Mouse (Mus musculus) cerebellum, adult 18-20 months (tissue): ENCODE measurements around the gene Ryr3.
"Not testable (repeated sequence)": the region's sequence is repeated elsewhere in the genome, so short reads cannot be mapped to it uniquely, and the experiment has no call there.

Experiments
- DNase-seq, 2 experiments: peaks; one replicate each; pipeline ENCODE4 v3.0.0; 2021

Ryr3 gene

DNA sequence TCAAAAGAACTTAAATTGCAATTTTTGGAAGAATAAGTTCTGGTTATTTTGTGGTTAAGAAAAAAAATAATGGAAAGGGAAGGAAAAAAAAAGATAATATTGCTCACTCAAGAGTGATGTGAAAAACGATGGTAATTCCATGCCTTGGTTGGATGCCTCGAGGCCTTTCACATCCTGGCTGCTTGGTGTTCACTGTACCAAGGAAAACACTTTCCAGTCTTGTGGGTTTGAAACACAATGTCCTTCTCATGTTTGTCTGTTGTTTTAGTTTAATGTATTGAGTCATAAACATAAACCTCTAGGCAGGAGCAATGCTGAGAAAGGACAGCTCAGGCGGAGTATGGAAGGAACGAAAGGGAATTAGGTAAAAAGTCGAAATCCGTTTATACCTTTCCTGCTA, 122.8 kb downstream of the Ryr3 start:
- no peak for DNase-seq

DNA sequence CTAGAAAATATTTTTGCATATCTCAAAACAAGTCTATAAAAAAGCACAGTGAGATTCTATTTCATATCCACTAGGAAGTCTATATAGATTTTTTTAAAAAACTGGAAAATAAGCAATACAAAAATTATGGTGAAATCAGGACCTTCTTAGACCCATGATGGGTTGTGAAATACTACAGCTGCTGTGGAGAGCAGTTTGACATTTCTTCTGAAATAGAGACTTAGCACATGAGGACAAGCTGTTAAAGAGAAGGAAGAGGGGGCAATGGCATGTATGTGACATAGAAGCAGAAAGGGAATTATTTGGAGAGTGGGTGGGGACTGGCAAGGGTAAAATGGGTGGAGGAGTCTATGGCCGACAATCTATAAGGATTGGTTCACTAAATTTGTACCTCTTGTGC, 124.1 kb downstream of the Ryr3 start:
- DNase-seq = no peak

DNA sequence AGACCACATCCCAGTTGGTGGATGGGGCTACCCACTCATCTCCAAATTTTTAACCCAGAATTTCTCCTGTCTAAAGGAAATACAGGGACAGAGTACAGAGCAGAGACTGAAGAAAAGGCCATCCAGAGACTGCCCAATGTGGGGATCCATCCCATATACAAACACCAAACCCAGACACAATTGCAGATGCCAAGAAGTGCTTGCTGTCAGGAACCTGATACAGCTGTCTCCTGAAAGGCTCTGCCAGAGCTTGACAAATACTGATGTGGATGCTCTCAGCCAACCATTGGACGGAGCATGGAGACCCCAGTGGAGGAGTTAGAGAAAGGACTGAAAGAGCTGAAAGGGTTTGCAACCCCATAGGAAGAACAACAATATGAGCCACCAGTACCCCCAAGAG, 125.6 kb downstream of the Ryr3 start:
- DNase-seq = not testable (repeated sequence)

DNA sequence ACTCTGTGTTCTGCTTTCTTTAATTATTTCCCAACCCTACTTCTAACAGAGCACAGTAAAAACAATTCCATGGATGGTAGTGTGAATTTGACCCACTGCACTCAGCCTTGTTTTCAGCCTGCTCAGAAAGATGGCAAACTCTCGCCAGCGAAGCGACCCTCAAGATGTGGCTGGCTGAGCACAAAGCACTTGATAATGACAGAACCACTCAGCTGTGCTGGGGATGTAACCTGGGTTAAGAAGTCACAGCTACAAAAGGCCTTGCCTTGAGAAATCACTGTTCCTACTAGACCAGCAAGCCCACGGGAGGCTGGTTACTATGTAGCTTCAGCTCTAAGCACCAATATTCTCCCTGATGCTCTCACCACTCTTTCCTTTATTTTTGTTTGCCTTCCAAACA, 140.5 kb downstream of the Ryr3 start:
- no peak for DNase-seq

DNA sequence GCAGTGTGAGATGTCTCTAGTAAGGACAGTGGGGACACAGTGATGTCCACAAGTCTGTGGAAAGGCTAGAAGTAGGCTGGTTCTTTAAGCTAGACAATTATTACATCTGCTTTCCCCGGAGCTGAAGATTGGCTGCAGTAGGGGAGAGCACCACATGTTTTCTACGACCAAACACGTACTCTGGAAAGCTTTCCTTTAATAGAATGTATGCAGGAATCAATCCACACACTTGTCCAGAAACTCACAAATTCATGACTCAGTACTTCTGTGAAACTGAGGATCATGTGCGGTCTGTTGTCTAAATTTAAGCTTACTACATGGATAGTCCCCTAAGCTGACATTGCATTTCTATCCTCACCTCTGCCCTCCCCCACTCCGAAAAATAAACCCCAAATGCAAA, 157.5 kb downstream of the Ryr3 start:
- no peak for DNase-seq

DNA sequence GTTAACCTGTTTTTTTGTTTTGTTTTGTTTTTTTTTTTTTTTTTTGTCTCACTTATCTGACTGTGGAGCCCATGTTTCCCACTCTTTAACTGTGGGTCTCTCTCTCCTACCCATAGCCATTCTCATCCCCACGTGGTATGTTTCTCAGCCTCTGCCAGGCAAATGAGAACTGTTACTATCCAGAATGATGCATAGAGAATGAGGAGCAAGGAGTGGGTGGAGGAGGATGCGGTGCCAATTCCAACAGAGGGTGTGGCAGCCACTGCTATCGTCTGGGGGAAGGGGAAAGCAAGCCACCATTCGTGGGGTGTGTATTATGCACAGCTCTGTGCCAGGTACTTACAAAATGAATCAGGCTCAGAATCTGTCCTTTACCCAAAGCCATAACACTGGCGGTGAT, 158.0 kb downstream of the Ryr3 start:
- DNase-seq = no peak

DNA sequence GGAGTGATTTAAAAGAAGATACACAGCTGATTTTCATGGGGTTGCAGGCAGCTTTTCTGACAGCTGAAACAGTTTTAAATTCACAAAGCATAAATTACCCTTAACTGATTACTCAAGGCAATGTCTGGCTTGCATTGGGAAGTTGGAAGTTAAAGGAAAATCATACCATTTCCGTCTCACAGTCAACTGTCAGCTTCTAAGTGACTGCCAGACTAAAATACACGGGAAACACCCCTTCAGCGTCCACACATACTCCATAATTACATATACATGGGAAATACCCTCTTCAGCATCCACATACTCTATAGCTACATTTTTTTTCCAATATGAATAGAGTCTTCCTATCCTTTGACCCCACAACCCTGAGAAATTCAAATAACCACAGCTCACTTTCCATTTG, 158.8 kb downstream of the Ryr3 start:
- DNase-seq = no peak

DNA sequence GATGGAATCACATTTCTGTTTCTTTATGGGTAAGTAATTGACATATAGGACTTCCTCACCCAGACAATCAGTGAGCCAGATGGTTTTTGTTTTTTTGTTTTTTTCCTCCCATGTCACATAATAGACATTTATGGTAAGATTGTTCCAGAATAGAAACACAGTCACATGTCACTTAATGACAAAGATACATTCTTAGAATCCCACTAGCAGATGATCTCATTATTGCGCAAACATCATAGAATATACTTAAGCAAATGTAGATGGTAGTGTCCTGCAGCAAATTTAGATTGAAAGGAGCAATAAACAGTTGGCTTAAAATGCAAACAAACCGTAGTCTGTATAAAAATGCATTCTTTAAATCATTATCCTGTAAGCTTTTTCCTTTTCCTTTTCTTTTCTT, 161.3 kb downstream of the Ryr3 start:
- no peak for DNase-seq

DNA sequence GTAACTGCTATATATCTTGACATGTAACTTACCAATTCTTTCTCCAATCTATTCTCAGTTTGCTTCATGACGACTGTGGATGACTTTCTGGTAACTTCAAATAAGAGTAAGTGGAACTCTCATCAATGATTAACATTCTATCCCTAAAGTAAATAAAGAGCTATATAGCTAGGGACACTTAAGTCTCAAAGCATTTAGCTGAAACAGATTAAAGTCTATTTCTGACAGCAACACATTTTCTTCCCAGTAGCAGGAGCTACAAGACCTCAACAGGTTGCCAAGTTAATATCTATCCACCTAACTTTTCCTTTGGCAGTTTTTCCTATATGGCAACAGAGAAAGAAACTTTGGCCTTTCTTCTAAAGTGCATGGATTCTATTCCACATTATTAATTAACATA, 167.1 kb downstream of the Ryr3 start:
- no peak for DNase-seq

DNA sequence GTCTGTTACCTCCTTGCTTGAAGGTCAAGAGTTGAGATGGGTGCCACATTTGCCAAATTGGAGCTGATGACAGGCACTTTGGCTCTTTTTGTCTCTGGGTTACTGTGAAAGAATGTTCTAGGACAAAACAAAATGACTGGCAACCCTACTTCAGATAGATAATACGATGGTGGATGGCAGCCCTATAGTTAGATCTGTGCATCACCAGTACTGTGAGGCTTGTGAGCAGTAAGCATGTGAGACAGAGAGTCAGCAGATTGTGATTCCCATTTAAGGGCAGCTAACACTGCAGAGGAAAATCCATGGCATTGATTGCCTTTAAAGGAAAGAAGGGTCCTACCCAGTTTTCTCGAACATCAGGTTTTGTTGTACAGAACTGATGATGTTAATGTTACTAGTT, 180.3 kb downstream of the Ryr3 start:
- no peak for DNase-seq

DNA sequence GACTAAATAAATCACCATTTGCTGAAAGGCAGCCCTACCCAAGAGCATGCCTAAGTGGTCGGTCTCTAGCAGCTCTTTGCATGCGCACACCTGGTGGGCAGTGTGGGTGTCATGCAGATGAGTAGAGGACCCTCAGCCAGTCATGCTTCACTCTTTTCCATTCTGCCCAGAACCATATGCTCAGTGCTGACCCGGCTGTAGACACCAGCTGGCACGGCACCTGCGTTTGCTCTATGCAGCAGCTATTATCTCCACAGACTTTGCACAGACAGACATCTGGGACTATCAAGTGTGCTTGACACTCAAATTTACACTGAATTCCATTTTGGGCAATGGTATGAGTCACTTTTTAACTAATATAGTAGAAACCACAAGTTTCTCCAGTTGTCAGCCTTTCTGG, 186.2 kb downstream of the Ryr3 start:
- DNase-seq = no peak

DNA sequence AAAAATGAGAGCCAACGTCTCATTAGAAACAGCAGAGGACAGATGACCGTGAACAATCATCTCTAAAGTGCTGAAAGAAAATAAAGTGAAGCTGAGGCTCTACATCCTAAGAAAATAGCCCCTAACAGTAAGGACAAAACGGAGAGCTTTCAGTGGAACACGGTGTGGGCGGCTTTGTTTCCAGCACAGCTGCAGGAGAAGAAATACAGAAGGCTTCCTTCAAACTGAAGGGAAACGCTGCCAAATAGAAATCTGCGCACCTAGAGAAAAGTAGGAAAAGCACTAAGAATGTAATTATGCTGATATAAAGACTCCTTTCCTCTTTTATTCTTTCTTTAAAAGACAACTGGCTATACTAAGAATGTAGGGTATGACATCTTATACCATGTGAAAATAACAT, 197.0 kb downstream of the Ryr3 start:
- DNase-seq = no peak

DNA sequence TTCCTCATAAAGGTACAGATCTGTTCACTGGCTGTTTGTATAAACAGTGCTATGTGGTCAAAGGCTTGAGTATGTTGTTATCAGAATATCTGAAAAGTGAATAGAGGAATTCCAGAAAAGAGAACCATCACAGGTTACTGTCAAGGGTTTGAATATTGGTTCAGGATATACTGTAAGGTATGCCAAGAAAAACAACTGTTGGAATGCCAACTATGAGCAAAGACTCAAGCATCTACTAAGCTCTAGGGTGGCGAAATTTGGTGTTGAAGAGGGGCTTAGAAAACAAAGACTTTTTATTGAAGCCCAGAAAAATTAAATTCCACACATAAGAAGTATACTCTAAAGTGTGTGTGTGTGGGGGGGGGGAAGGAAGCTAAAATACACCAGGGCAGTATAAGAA, 198.6 kb downstream of the Ryr3 start:
- no peak for DNase-seq

DNA sequence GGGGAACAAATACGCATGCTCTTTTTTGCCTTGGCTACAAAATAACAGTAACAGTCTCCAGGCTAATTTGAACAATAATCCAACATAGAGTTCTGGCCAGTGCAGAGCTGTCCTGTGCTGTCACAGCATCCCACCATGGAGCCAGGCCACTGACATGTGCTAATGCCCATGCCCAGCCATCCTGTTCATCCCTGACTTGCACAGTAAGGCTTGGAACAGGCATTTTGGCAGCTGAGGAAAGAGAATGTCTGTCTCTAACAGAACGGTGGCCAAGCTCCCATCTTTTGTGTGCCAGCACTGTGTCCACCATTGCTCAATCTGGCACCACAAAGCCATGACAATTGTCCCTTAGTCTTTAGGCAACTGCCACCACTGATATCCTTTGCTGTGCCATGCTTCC, 200.7 kb downstream of the Ryr3 start:
- peak; percentile 22 to 36 for DNase-seq

DNA sequence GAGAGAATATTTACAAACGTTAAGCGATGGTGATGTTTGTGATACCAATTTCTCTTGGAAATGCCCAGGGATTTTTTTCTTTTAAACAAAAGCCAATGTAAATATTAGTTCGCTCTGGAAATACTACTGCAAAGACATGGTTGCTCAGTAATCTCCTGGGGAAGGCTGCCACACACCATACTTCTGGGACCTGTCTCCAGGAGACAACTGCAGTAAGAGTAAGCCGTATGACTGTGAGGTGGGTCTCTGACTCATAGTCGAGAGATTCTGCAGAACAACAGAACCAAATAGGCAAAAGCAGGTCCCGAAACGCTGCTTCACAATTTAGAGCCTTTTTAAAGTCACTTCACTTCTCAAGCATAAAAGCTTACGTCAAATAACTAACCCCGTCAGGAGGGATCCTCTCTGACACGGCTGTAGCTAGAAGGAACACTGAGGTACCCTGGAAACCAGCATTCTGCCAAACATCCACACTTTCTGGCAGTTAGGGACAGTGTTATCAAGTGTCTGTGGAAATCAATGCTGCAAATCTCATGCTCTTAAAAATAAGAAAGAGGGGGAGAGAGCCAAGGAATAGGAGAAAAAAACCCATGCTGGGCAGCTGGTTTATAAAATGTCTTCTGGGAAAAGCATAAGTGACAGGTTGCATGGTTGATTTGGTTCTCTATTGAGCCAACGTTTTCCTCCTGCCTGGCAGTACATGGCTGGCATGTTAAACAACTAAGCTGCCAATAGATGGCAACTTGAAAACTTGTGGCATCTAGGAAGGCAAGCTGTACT, 207.7 kb downstream of the Ryr3 start:
- no peak for DNase-seq

DNA sequence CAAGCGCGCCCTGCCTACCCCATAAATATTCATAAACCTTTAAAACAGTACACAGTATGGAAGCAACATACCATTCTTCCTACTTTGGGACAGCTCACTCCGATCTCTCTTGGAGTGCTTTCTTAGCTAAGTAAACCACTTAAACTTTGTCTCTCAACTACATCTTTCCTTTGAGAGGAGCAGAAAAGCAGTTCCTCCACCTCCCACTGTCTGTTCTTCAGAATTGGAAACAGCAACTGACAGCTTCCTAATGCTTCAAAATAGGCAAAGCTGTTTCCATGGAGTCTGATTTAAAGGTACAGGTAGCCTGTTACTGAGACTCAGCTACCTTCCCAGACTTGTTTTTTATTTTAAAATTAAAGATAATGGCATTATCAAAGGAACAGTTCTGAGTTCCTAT, 218.4 kb downstream of the Ryr3 start:
- no peak for DNase-seq

DNA sequence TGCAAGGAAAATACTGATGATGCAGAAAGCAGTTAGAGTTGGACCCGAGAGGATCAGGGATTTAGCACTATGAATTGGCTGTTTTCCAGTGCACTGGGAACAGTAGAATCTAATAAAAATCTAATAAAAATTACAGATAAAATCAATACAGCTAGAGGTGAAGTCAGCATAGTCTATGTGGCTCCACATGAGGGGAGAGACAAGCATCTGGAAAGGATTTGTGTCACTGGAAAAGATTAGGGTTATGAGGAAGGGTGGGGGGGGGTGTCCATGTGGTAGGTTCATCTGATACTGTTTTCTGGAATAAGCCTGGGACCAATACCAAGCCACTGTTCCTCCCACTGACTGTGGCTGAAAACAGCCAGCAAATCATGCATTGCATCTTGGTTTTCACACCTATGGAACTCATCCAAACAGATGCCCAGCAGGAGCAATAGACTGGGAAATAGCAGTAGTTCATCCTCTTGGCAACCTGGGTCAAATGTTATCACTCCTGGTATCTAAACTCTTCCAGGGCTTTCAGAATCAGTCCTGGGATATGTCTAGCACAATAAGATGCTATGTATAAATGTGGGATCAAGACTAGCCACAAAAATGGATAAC, 233.9 kb downstream of the Ryr3 start:
- peak; percentile 19 to 28 for DNase-seq

DNA sequence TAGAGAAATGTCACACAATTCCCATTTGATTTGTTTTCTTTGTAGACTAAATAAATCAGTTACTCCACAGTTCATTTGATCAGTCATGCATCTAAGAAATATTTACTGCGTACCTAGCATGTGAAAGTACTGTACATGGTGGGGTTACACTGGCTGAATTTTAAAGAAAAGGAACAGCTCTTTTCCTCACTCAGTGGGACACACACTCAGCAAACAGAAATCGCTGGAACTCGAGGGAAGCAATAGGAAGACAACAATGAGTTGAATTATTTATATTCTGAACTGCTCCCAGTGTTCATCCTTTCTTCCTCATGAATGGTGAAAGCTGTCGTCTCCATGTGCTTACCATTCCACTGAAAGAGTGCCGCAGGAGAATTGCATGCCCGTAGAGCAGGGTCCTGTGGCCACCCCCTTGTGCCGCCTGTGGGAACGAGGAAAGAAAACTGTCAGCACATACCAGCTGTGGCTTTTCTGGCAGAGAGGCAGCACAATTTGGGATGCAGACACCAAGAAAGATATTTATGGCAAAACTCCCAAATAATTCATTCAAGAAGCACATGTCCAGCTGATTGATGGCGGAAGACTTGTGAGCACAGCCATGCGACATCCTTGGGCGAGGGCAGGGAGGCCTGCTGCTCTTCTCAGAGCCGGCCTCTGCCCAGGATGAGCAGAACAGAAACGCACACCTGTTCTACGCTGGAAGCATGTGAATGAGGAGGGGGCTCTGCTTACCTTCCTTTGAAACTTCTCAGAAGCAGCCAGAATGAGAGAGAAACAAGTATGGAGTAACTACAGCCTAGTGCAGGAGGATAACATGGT, 249.9 kb downstream of the Ryr3 start:
- DNase-seq = no peak

DNA sequence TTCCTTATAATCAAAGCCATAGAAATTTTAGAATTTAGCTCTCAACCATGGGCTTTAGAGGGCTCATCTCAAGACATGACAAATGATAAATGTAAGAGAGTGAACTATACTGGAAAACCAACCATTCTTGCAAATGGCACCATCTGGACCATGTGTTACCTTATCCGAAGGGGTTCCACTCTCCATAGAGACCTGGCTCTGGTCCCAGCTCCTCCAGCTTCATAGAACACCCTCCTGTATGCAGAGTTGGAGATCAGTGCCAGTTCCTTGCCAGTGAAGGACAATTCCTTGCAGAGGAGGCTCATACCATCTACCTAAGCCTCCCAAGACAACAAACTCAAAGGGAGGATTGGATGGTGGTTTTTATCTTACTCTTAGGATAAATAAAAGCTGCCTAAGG, 268.0 kb downstream of the Ryr3 start:
- no peak for DNase-seq

DNA sequence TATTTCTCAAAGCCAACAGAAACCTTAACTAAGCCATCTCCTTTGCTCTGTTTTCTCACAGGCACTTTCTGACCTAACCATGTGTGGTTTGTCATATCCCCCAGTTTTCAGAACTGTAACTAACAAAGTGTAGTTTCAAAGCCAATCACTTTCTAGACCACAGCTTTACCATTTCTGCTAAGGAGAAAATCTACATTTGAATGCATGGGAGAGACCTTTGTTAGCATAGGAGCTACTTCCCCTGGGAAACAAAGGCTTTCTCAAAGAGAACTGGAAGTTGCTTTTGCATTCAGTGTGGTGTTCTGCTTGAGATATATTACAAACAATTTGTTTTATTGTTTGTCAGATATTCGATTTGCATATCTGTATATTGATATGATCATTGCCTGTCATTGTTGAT, 285.1 kb downstream of the Ryr3 start:
- no peak for DNase-seq

DNA sequence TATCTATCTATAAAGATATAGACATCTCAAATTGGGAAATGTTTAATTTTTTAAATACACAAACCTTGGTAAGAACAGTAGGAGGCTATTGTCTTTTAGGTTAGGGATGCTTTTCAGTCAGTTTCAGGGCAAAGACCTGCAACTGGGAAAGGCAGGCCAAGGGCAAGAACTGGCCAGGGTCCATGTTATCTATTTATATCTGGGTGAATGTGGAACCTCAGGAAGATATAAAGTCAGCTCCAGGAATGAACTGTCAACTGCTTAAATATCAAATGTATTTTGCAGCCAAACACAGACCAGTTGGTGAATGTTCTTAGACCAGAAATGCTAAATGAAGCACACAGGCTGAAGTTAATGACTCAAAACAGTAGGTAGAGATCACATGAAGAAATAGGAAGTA, 303.1 kb downstream of the Ryr3 start:
- DNase-seq = peak; percentile 41 to 48

DNA sequence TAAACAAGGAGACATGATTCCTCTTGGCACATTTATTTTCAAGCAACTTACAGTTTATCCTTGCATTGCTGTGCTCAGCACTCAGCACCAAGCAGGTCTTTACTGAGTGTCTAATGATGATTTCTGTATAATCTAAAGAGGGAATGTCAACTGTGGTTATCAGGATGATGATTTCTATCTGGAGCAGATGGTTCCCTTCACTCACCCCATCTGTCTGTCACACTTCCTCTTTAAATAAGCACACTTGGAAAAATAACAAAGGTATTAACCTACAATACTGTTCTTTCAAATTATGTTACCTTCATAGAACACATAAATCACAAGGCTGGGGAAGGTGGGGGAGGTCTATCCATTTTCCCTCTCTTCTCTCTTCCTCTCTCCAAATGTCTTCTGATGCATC, 304.3 kb downstream of the Ryr3 start:
- no peak for DNase-seq

DNA sequence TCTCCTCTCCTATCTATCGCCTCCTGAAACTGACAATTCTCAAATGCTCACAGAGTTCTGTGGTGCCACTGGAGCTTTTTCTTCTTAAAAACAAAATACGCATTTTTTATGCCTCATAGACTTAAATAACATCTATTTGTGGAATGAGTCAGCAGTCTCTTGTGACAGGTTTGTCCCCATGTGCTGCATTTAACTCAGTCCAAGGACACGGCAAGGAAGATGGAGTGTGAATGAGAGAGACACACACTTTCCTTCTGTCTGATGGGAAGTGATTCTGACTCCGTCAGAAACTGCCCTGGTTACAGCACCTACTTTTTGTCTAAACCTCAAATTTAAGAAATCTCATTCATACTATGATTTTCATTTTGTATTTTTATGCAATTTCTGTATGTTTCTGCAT, 306.3 kb downstream of the Ryr3 start:
- no peak for DNase-seq

DNA sequence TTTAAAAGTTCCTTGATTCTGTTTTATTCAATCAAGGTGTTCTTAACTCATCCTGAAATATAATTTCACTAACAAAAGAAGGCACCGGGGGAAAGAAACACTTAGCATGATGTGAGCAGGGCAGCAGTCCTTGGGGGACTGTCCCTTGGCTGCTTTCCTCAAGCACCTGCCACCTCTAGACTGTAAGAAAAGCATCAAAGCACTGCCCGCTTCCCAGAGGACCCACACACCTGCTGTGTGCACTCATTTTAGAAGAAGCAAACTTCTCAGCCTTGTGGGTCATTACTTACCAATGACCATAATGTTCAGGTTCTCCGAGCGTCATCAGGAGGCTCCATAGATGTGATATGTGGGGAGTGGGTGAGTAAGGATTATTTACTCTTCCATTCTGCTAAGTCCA, 307.8 kb downstream of the Ryr3 start:
- no peak for DNase-seq
